Mouse (Mus musculus): ENCODE results near the gene Slit2. TPM values are rescaled to one million over a fixed set of nuclear protein-coding genes. Genes with fewer than 3 reads are reported as not detected.

Gene Slit2
- polyA plus RNA-seq (2014; fragmentation: Illumina TruSeq; extraction: RNeasy Lipid Tissue Mini Kit (QIAGEN cat#74804); ENCODE audit: low read depth, low replicate concordance) = not detected

GRCm38 (mm10) chr5:47982941-47983701 lies at the start of gene Slit2:
Gene Slit2 (plus strand): TSS chr5:47983138.

DNA sequence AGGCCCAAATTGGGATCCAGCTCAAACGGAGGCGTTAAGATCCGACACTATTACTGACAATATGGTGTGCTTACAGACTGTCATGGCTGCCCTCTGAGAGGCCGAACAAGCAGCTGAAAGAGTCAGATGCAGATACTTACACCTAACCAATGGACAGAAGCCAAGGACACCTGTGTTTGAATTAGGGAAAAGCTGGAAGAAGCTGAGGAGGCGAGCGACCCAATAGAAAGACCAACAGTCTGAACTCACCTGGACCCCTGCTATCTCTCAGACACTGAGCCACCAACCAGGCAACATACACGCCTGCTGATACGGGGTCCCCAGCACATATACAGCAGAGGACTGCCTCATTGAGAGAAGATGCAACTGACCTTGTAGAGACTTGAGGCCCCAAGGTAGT lies 344.7 kb downstream of the Slit2 start, which contains the start of gene 5730480H06Rik:
Gene 5730480H06Rik (plus strand): TSS at position 301 of the 400 bp plus-strand sequence.

Data from liver, adult 10 weeks (tissue).